Mouse (Mus musculus): Measurements from ENCODE around the gene Ppef1. TPM values are rescaled to one million over a fixed set of nuclear protein-coding genes. Genes with fewer than 3 reads are reported as not detected.

Ppef1 gene
- total RNA-seq, 2 experiments from 2014 or later = not detected

- intact Hi-C loops (cut with DNase I; ENCODE audit: low total_unique reads) = no loop called here
- no peak for DNase-seq
Observed at GRCm38 (mm10) chrX:160601053-160601452, 134.5 kb downstream of the Ppef1 start.

GRCm38 (mm10) chrX:160598562-160599458 is 136.8 kb downstream of the Ppef1 start:
- intact Hi-C loops (cut with DNase I; ENCODE audit: low total_unique reads) = no loop called here
- DNase-seq = peak; percentile 25

GRCm38 (mm10) chrX:160598055-160598454 is 137.5 kb downstream of the Ppef1 start:
- no peak for DNase-seq
- intact Hi-C loops (cut with DNase I; ENCODE audit: low total_unique reads) = no loop called here

GRCm38 (mm10) chrX:160592933-160593332 is 142.6 kb downstream of the Ppef1 start:
- intact Hi-C loops (cut with DNase I; ENCODE audit: low total_unique reads) = no loop called here

GRCm38 (mm10) chrX:160590147-160590546 is 145.4 kb downstream of the Ppef1 start:
- DNase-seq = no peak
- intact Hi-C loops (cut with DNase I; ENCODE audit: low total_unique reads) = no loop called here

More at GRCm38 (mm10) chrX:160592933-160593332, 142.6 kb downstream of the Ppef1 start:
- DNase-seq = no peak

GRCm38 (mm10) chrX:160588523-160588922 is 147.0 kb downstream of the Ppef1 start:
- no peak for DNase-seq

GRCm38 (mm10) chrX:160585110-160585509 is 150.5 kb downstream of the Ppef1 start:
- DNase-seq = no peak
- intact Hi-C loops (cut with DNase I; ENCODE audit: low total_unique reads) = no loop called here

More at GRCm38 (mm10) chrX:160588523-160588922, 147.0 kb downstream of the Ppef1 start:
- intact Hi-C loops (cut with DNase I; ENCODE audit: low total_unique reads) = no loop called here

GRCm38 (mm10) chrX:160584148-160584838 is 151.3 kb downstream of the Ppef1 start:
- intact Hi-C loops (cut with DNase I; ENCODE audit: low total_unique reads) = no loop called here
- DNase-seq = no peak

GRCm38 (mm10) chrX:160583589-160583988 is 152.0 kb downstream of the Ppef1 start:
- intact Hi-C loops (cut with DNase I; ENCODE audit: low total_unique reads) = no loop called here

More at GRCm38 (mm10) chrX:160583589-160583988, 152.0 kb downstream of the Ppef1 start:
- no peak for DNase-seq

Other genes starting within 250 kb of the Ppef1 start
- 1 to 10 TPM; 6.8 to 8.4 TPM for gene Phka2, start 233.6 kb downstream of the Ppef1 start, total RNA-seq (2021)
- under 1 TPM; 0.08 to 0.09 TPM for gene Rs1, start 32.2 kb upstream of the Ppef1 start, total RNA-seq (2021)
- gene Gja6, start 171.3 kb upstream of the Ppef1 start, total RNA-seq (2021) = under 1 TPM in 1 of 2 experiments, not detected in 1; 0.11 TPM